Mouse (Mus musculus) spleen, adult 2 months (tissue): ENCODE results near the gene Olfr156.

Source experiments
- CTCF ChIP-seq: fragments of 200-500 bp; IDR thresholded peaks from 2 replicates; pipeline ENCODE4 v1.5.1; 2011; ENCODE audit warnings: mild to moderate bottlenecking, inconsistent platforms; ENCODE audit not compliant: insufficient read depth, insufficient read length, insufficient replicate concordance; ENCODE audit errors: extremely low read depth
- POLR2A ChIP-seq: fragments of 200-500 bp; IDR thresholded peaks from 2 replicates; pipeline ENCODE4 v1.6.1; 2011; ENCODE audit warnings: low read depth, low read length, inconsistent platforms

DNA sequence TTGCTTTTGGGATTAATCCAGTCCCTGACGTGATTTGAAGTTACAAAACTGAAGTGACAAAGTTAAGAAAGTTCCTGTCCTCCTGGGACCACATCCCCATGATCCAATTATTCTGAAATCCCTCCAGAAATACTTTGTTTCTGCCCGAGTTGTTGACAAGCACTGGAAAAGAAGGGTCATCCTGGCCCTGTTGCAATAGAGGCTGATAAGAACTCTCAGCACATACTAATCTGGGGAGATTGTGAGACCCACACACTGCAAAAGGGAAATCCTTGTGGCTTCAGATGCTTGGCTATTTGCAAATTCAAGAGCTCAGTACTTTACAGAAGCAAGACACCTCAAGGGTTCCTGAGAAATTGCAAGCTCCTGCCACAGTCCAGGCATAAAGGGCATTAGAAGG lies 51.4 kb downstream of the Olfr156 start:
- TF ChIP-seq POLR2A (no peak), CTCF (no peak)
